Mouse (Mus musculus) cerebellum, adult 2 months (tissue): ENCODE measurements around the gene Srebf1.

ENCODE experiments used
- CTCF ChIP-seq: fragments of 200-500 bp; IDR thresholded peaks from 2 replicates; pipeline ENCODE4 v1.5.1; 2011; ENCODE audit warnings: low read depth, mild to moderate bottlenecking, control low read depth, low read length, moderate library complexity, borderline replicate concordance; ENCODE audit not compliant: insufficient read depth
- POLR2A ChIP-seq: fragments of 200-500 bp; IDR thresholded peaks from 2 replicates; pipeline ENCODE4 v1.6.1; 2011; ENCODE audit warnings: low read length, control low read depth, borderline replicate concordance; ENCODE audit not compliant: insufficient read depth

GRCm38 (mm10) chr11:60208201-60208600 is 14.2 kb downstream of the Srebf1 start:
- no peak for TF ChIP-seq CTCF
- no peak for TF ChIP-seq POLR2A
